Mouse (Mus musculus): Measurements from ENCODE around the gene Cdc6. TPM values are rescaled to one million over a fixed set of nuclear protein-coding genes. Genes with fewer than 3 reads are reported as not detected.

Cdc6 gene
- polyA plus RNA-seq, 1 experiment, result 0.11 TPM

DNA sequence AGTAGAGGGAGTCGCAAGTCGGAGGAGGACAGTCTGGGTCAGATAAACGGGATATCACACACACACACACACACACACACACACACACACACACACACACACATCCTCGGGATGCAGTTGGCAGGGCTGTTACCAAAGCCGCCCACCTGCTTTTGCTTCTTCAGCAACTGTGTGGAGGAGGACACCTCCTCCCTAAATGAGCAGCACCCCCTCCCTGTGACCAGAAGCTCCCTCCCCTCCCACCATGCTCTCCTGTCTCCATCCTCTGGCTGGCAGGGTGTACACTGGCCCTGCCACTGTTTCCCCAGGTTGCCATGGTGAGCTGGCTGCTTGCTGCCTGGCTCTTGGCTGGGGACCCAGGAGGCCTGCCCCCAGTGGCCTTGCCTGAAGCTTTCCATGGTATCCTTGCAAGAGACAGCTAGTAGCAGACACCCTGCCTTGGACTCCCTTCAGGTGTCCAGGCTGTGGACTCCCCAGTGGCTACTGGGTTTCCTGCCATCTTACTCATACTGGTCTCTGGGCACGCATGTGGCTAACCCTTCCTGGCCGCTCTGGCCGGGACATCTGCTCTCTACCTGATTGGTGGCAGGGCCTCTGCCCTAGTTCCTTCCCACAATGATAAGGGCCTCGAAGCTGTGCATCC lies 59.0 kb downstream of the Cdc6 start:
- no peak overlapping the region for H3K27ac ChIP-seq (ENCODE audit: insufficient read depth, low read depth, low read length)
- no peaks in the 10 kb centered on the region for H3K36me3 ChIP-seq (ENCODE audit: control insufficient read depth, insufficient read depth, low read length)
- TF ChIP-seq POLR2A (IDR thresholded peaks at IDR 0.05; ENCODE audit: low read depth, low read length) (no peak), CTCF (conservative IDR thresholded peaks at IDR 0.05; ENCODE audit: insufficient read depth, insufficient read length, low read depth, low read length) (peak; percentile 40)
- H3K4me3 ChIP-seq (ENCODE audit: insufficient read depth, low read depth, low read length), result no peak overlapping the region
- peak; percentile 65 for DNase-seq
- H3K27me3 ChIP-seq (replicated peaks; ENCODE audit: control insufficient read depth, insufficient read depth, low read length), result no peaks in the 10 kb centered on the region
- WGBS, result 54% methylated on average over 9 of the region's 9 CpGs
- peaks cover 38% of the 10 kb centered on the region for H3K4me1 ChIP-seq (ENCODE audit: control insufficient read depth, insufficient read depth, low read length)

DNA sequence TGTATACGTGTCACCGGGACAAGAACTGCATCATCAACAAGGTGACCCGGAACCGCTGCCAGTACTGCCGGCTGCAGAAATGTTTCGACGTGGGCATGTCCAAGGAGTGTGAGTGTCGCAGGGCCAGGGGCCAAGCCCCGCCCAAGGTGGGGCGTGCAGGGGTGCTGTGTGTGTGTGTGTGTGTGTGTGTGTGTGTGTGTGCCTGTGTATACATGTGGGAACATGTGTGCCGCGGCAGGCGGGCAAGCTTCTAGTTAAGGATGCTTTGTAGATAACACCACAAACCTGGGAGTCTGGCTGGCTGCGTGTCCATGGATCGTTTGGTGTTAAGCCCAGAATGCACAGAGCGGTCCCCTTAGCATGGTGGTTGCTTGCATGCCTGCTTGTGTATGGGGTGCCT lies 60.5 kb downstream of the Cdc6 start:
- Histone ChIP-seq H3K4me3 (ENCODE audit: insufficient read depth, low read depth, low read length) (no peak overlapping the region), H3K27ac (ENCODE audit: insufficient read depth, low read depth, low read length) (no peak overlapping the region), H3K36me3 (ENCODE audit: control insufficient read depth, insufficient read depth, low read length) (no peaks in the 10 kb centered on the region), H3K27me3 (replicated peaks; ENCODE audit: control insufficient read depth, insufficient read depth, low read length) (no peaks in the 10 kb centered on the region), H3K4me1 (ENCODE audit: control insufficient read depth, insufficient read depth, low read length) (peaks cover 29% of the 10 kb centered on the region)
- WGBS, result 78% methylated on average over 16 of the region's 16 CpGs
- no peak for TF ChIP-seq CTCF (conservative IDR thresholded peaks at IDR 0.05; ENCODE audit: insufficient read depth, insufficient read length, low read depth, low read length)
- DNase-seq, result no peak

DNA sequence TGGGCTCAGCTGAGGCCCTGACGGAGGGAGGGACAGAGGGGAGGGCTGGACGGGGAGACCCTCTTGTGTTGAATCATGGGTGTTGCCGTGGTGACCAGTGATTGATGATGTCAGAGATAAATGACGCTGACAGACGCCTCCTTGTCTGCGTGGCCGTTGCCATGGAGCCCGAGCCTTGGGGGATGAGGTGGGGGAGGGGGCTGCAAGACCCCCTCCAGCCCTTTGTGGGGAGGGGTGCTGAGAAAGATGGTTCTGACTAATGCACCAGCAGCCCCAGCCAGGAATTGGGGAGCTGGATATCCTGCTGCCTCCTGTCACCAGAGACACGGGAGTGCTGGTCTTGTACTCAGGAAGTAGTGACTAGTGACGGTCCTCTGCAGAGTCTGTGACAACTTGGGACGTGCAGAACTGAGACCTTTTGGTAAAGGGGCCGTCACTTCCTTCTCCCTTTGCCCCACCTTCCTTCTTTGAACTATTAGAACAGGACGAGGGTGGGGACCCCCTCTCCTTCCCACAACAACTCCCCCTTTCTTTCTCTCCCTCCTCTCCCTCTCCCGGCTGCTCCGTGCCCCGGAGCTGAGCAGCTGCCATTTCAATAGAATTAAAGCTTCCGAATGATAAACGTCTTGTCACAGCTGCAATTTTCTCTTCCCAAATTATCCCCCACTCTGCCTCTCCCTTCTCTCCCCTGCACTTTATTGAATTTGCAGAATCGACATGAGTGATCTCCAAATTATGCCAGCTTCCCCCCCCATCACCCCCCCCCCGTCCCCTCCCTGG lies 61.3 kb downstream of the Cdc6 start:
- no peaks in the 10 kb centered on the region for H3K36me3 ChIP-seq (ENCODE audit: control insufficient read depth, insufficient read depth, low read length)
- no peaks in the 10 kb centered on the region for H3K27me3 ChIP-seq (replicated peaks; ENCODE audit: control insufficient read depth, insufficient read depth, low read length)
- DNase-seq, result peak; percentile 29
- H3K4me3 ChIP-seq (ENCODE audit: insufficient read depth, low read depth, low read length), result no peak overlapping the region
- WGBS, result 42% methylated on average over 20 of the region's 20 CpGs
- no peak overlapping the region for H3K27ac ChIP-seq (ENCODE audit: insufficient read depth, low read depth, low read length)
- H3K4me1 ChIP-seq (ENCODE audit: control insufficient read depth, insufficient read depth, low read length), result peaks cover 27% of the 10 kb centered on the region
- TF ChIP-seq CTCF (conservative IDR thresholded peaks at IDR 0.05; ENCODE audit: insufficient read depth, insufficient read length, low read depth, low read length) (no peak), POLR2A (IDR thresholded peaks at IDR 0.05; ENCODE audit: low read depth, low read length) (no peak)

DNA sequence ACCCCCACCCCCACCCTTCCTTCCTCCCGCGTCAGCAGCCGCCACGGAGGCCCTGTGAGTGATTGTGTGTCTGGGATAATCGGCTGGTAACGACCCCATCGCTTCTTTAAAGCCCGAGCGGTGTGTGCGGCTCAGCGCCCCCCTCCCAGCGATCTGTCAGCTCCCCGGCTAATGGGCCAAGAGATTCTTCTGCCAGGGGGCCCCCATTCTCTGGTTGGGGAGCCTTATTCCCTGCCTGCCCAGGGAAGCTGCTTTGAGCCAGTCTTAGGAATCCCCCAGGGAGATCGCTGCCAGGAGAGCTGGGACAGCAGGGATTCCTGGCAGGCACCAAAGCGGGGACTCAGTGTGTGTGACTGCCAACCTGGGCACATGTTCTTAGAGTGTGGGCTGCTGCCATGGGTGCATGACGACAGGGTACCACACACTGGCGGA lies 61.9 kb downstream of the Cdc6 start:
- H3K4me1 ChIP-seq (ENCODE audit: control insufficient read depth, insufficient read depth, low read length), result peaks cover 21% of the 10 kb centered on the region
- TF ChIP-seq POLR2A (IDR thresholded peaks at IDR 0.05; ENCODE audit: low read depth, low read length) (no peak), CTCF (conservative IDR thresholded peaks at IDR 0.05; ENCODE audit: insufficient read depth, insufficient read length, low read depth, low read length) (no peak)
- no peak overlapping the region for H3K4me3 ChIP-seq (ENCODE audit: insufficient read depth, low read depth, low read length)
- DNase-seq, result peak; percentile 65
- H3K27me3 ChIP-seq (replicated peaks; ENCODE audit: control insufficient read depth, insufficient read depth, low read length), result no peaks in the 10 kb centered on the region
- no peaks in the 10 kb centered on the region for H3K36me3 ChIP-seq (ENCODE audit: control insufficient read depth, insufficient read depth, low read length)
- H3K27ac ChIP-seq (ENCODE audit: insufficient read depth, low read depth, low read length), result no peak overlapping the region
- WGBS, result 48% methylated on average over 17 of the region's 17 CpGs

DNA sequence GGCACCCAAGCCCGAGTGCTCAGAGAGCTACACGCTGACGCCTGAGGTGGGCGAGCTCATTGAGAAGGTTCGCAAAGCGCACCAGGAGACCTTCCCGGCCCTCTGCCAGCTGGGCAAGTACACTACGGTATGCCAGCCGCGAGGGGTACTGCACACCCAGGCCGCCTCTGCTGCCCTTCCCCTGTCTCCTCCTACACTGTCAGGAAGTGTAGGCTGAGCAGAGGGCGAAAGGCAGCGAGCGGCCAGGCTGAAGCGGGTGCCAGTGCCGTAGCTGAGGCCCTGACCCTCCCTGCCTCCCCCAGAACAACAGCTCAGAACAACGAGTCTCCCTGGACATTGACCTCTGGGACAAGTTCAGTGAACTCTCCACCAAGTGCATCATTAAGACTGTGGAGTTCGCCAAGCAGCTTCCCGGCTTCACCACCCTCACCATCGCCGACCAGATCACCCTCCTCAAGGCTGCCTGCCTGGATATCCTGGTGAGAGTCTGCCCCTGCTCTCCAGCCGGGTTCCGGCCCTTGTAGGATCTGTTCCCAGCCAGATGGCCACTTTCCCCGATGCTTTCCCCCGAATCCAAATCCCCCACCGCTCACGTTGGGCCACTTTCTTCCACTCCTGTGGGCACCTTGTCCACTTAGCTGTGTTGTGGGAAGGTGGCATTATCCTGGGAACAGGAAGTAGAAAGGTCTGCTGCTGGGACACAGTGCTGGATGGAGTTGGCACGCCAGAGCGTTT lies 62.8 kb downstream of the Cdc6 start:
- Histone ChIP-seq H3K27me3 (replicated peaks; ENCODE audit: control insufficient read depth, insufficient read depth, low read length) (no peaks in the 10 kb centered on the region), H3K36me3 (ENCODE audit: control insufficient read depth, insufficient read depth, low read length) (no peaks in the 10 kb centered on the region), H3K27ac (ENCODE audit: insufficient read depth, low read depth, low read length) (no peak overlapping the region), H3K4me3 (ENCODE audit: insufficient read depth, low read depth, low read length) (no peak overlapping the region), H3K4me1 (ENCODE audit: control insufficient read depth, insufficient read depth, low read length) (peaks cover 14% of the 10 kb centered on the region; the same call in 1 of the 2 replicates)
- WGBS, result 59% methylated on average over 29 of the region's 29 CpGs
- TF ChIP-seq CTCF (conservative IDR thresholded peaks at IDR 0.05; ENCODE audit: insufficient read depth, insufficient read length, low read depth, low read length) (no peak), POLR2A (IDR thresholded peaks at IDR 0.05; ENCODE audit: low read depth, low read length) (no peak)
- peak; percentile 94 for DNase-seq

DNA sequence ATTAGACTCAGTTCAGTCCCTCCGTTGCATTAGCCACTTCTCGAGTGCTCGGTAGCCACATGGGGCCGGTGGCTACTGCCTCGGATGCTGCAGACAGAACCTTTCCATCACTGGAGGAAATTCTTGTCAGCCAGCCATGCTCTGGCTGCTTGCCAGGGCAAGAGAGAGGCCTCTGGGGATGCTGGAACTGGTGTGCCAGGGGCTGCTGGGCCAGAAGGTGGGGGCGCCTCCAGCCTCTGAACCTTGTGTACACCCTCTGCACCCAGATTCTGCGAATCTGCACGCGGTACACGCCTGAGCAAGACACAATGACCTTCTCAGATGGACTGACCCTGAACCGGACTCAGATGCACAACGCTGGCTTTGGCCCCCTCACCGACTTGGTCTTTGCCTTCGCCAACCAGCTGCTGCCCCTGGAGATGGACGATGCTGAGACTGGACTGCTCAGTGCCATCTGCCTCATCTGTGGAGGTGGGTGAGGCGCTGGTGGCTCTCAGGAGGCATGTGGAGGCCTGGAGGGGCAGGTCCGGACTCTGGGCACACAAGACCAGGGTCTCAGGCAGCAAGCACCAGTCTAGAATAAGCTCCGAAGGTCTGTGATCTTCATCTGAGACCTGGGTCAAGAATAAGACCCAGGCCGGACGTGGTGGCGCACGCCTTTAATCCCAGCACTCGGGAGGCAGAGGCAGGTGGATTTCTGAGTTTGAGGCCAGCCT lies 63.9 kb downstream of the Cdc6 start:
- TF ChIP-seq CTCF (conservative IDR thresholded peaks at IDR 0.05; ENCODE audit: insufficient read depth, insufficient read length, low read depth, low read length) (no peak), POLR2A (IDR thresholded peaks at IDR 0.05; ENCODE audit: low read depth, low read length) (no peak)
- 58% methylated on average over 23 of the region's 23 CpGs for WGBS
- no peak overlapping the region for H3K27ac ChIP-seq (ENCODE audit: insufficient read depth, low read depth, low read length)

More for the DNA sequence above, 63.9 kb downstream of the Cdc6 start:
- Histone ChIP-seq H3K4me1 (ENCODE audit: control insufficient read depth, insufficient read depth, low read length) (0 out of 2 replicates have a peak, but pooled peaks cover 14% of the 10 kb centered on the region), H3K4me3 (ENCODE audit: insufficient read depth, low read depth, low read length) (no peak overlapping the region), H3K27me3 (replicated peaks; ENCODE audit: control insufficient read depth, insufficient read depth, low read length) (no peaks in the 10 kb centered on the region), H3K36me3 (ENCODE audit: control insufficient read depth, insufficient read depth, low read length) (no peaks in the 10 kb centered on the region)
- peak; percentile 87 for DNase-seq
